Mouse (Mus musculus): ENCODE results near the gene Pde8b. TPM values are rescaled to one million over a fixed set of nuclear protein-coding genes. Genes with fewer than 3 reads are reported as not detected.

Pde8b gene
- polyA plus RNA-seq, 1 experiment from 2014 or later: 0.40 TPM

GRCm38 (mm10) chr13:95034094-95034493, 216.0 kb downstream of the Pde8b start:
- no peak for ATAC-seq (ENCODE audit: low read depth)
- WGBS (ENCODE audit: insufficient replicate concordance): 49% methylated on average over 9 of the region's 9 CpGs
- H3K4me3 ChIP-seq (ENCODE audit: low read depth, low read length): no peak overlapping the region
- H3K4me2 ChIP-seq (ENCODE audit: low read depth, low read length): no peak overlapping the region
- H3K27ac ChIP-seq (ENCODE audit: low read length): no peak overlapping the region
- no peak overlapping the region for H3K9ac ChIP-seq (ENCODE audit: low read depth, low read length)
- H3K9me3 ChIP-seq (replicated peaks; ENCODE audit: control insufficient read depth, low read length): no peaks in the 10 kb centered on the region
- H3K27me3 ChIP-seq (ENCODE audit: control insufficient read depth, insufficient read depth, low read depth, low read length): no peaks in the 10 kb centered on the region
- H3K4me1 ChIP-seq (ENCODE audit: control insufficient read depth, low read depth, low read length): no peaks in the 10 kb centered on the region
- no peaks in the 10 kb centered on the region for H3K36me3 ChIP-seq (ENCODE audit: control insufficient read depth, insufficient read depth)

- no peaks in the 10 kb centered on the region for H3K36me3 ChIP-seq (ENCODE audit: control insufficient read depth, insufficient read depth)
- H3K9me3 ChIP-seq (replicated peaks; ENCODE audit: control insufficient read depth, low read length): no peaks in the 10 kb centered on the region
- no peaks in the 10 kb centered on the region for H3K27me3 ChIP-seq (ENCODE audit: control insufficient read depth, insufficient read depth, low read depth, low read length)
- H3K4me2 ChIP-seq (ENCODE audit: low read depth, low read length): no peak overlapping the region
- H3K27ac ChIP-seq (ENCODE audit: low read length): no peak overlapping the region
- H3K4me3 ChIP-seq (ENCODE audit: low read depth, low read length): no peak overlapping the region
- H3K9ac ChIP-seq (ENCODE audit: low read depth, low read length): no peak overlapping the region
- 63% methylated on average over 6 of the region's 6 CpGs for WGBS (ENCODE audit: insufficient replicate concordance)
- H3K4me1 ChIP-seq (ENCODE audit: control insufficient read depth, low read depth, low read length): no peaks in the 10 kb centered on the region
- no peak for ATAC-seq (ENCODE audit: low read depth)
Measured at GRCm38 (mm10) chr13:95032973-95033372, 217.2 kb downstream of the Pde8b start.

GRCm38 (mm10) chr13:95032127-95032831, 217.9 kb downstream of the Pde8b start:
- ATAC-seq (ENCODE audit: low read depth): no peak
- Histone ChIP-seq H3K27ac (ENCODE audit: low read length) (no peak overlapping the region), H3K4me1 (ENCODE audit: control insufficient read depth, low read depth, low read length) (no peaks in the 10 kb centered on the region), H3K27me3 (ENCODE audit: control insufficient read depth, insufficient read depth, low read depth, low read length) (no peaks in the 10 kb centered on the region), H3K9ac (ENCODE audit: low read depth, low read length) (no peak overlapping the region), H3K4me2 (ENCODE audit: low read depth, low read length) (no peak overlapping the region), H3K36me3 (ENCODE audit: control insufficient read depth, insufficient read depth) (no peaks in the 10 kb centered on the region), H3K4me3 (ENCODE audit: low read depth, low read length) (no peak overlapping the region), H3K9me3 (replicated peaks; ENCODE audit: control insufficient read depth, low read length) (no peaks in the 10 kb centered on the region)
- 67% methylated on average over 17 of the region's 17 CpGs for WGBS (ENCODE audit: insufficient replicate concordance)

DNA sequence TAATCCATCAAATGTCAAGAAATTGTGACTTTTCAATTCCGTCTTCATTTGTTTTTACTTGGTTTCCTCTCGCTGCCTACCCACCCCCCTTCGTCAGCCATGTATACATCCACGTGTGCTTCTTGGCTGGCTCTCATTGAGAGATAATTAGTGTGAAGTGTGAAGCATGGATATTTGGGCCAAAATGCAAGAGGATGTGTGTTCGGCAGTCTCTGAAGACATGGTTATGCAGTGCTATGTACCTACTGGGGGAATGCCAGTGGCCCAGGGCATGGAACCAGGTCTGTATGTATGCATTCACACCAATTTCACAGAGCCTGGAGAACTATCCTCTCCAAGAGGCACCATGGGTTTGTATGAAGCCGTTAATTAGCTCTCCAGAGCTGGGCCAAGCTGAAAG, 219.3 kb downstream of the Pde8b start:
- no peaks in the 10 kb centered on the region for H3K4me1 ChIP-seq (ENCODE audit: control insufficient read depth, low read depth, low read length)
- H3K4me2 ChIP-seq (ENCODE audit: low read depth, low read length): no peak overlapping the region
- H3K9me3 ChIP-seq (replicated peaks; ENCODE audit: control insufficient read depth, low read length): no peaks in the 10 kb centered on the region
- H3K36me3 ChIP-seq (ENCODE audit: control insufficient read depth, insufficient read depth): no peaks in the 10 kb centered on the region
- no peak overlapping the region for H3K9ac ChIP-seq (ENCODE audit: low read depth, low read length)
- WGBS (ENCODE audit: insufficient replicate concordance): 76% methylated on average over 6 of the region's 6 CpGs
- ATAC-seq (ENCODE audit: low read depth): no peak
- no peak overlapping the region for H3K4me3 ChIP-seq (ENCODE audit: low read depth, low read length)
- no peaks in the 10 kb centered on the region for H3K27me3 ChIP-seq (ENCODE audit: control insufficient read depth, insufficient read depth, low read depth, low read length)
- H3K27ac ChIP-seq (ENCODE audit: low read length): no peak overlapping the region

DNA sequence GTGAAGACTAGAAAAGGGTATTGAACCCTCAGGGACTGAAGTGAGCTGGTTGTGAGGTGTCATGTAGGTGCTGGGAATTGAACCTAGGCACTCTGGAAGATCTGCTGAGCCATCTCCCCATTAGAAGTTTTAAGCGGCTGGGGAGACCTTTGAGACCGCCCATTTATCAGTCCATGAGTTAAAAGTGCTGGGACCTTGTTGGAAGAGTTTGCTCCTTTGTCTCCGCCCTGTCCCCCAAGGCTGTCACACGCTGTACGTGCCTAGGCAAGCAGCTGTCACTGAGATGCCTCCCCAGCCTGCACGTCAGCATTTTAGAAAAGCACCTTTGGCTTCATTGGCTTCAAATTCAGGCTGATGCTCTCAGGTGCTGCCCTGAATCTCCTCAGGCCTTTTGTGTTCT, 229.9 kb downstream of the Pde8b start:
- WGBS (ENCODE audit: insufficient replicate concordance): 72% methylated on average over 6 of the region's 6 CpGs
- Histone ChIP-seq H3K27ac (ENCODE audit: low read length) (no peak overlapping the region), H3K9me3 (replicated peaks; ENCODE audit: control insufficient read depth, low read length) (no peaks in the 10 kb centered on the region), H3K9ac (ENCODE audit: low read depth, low read length) (no peak overlapping the region), H3K36me3 (ENCODE audit: control insufficient read depth, insufficient read depth) (no peaks in the 10 kb centered on the region; the same call in 1 of the 2 replicates), H3K4me1 (ENCODE audit: control insufficient read depth, low read depth, low read length) (no peaks in the 10 kb centered on the region), H3K27me3 (ENCODE audit: control insufficient read depth, insufficient read depth, low read depth, low read length) (no peaks in the 10 kb centered on the region), H3K4me3 (ENCODE audit: low read depth, low read length) (no peak overlapping the region), H3K4me2 (ENCODE audit: low read depth, low read length) (no peak overlapping the region)
- no peak for ATAC-seq (ENCODE audit: low read depth)

GRCm38 (mm10) chr13:95019345-95019744, 230.8 kb downstream of the Pde8b start:
- no peak overlapping the region for H3K27ac ChIP-seq (ENCODE audit: low read length)
- H3K4me3 ChIP-seq (ENCODE audit: low read depth, low read length): no peak overlapping the region
- no peak overlapping the region for H3K9ac ChIP-seq (ENCODE audit: low read depth, low read length)
- H3K4me1 ChIP-seq (ENCODE audit: control insufficient read depth, low read depth, low read length): no peaks in the 10 kb centered on the region
- no peaks in the 10 kb centered on the region for H3K9me3 ChIP-seq (replicated peaks; ENCODE audit: control insufficient read depth, low read length)
- WGBS (ENCODE audit: insufficient replicate concordance): 30% methylated on average over 6 of the region's 6 CpGs
- H3K4me2 ChIP-seq (ENCODE audit: low read depth, low read length): no peak overlapping the region
- H3K36me3 ChIP-seq (ENCODE audit: control insufficient read depth, insufficient read depth): no peaks in the 10 kb centered on the region; the same call in 1 of the 2 replicates
- no peaks in the 10 kb centered on the region for H3K27me3 ChIP-seq (ENCODE audit: control insufficient read depth, insufficient read depth, low read depth, low read length)
- ATAC-seq (ENCODE audit: low read depth): no peak

- ATAC-seq (ENCODE audit: low read depth): no peak
- H3K4me2 ChIP-seq (ENCODE audit: low read depth, low read length): no peak overlapping the region
- no peak overlapping the region for H3K9ac ChIP-seq (ENCODE audit: low read depth, low read length)
- no peaks in the 10 kb centered on the region for H3K4me1 ChIP-seq (ENCODE audit: control insufficient read depth, low read depth, low read length)
- H3K4me3 ChIP-seq (ENCODE audit: low read depth, low read length): no peak overlapping the region
- no peaks in the 10 kb centered on the region for H3K27me3 ChIP-seq (ENCODE audit: control insufficient read depth, insufficient read depth, low read depth, low read length)
- H3K9me3 ChIP-seq (replicated peaks; ENCODE audit: control insufficient read depth, low read length): no peaks in the 10 kb centered on the region
- no peaks in the 10 kb centered on the region; the same call in 1 of the 2 replicates for H3K36me3 ChIP-seq (ENCODE audit: control insufficient read depth, insufficient read depth)
- no peak overlapping the region for H3K27ac ChIP-seq (ENCODE audit: low read length)
- WGBS (ENCODE audit: insufficient replicate concordance): 22% methylated on average over 9 of the region's 9 CpGs
Measured at GRCm38 (mm10) chr13:95017916-95018315, 232.2 kb downstream of the Pde8b start.

DNA sequence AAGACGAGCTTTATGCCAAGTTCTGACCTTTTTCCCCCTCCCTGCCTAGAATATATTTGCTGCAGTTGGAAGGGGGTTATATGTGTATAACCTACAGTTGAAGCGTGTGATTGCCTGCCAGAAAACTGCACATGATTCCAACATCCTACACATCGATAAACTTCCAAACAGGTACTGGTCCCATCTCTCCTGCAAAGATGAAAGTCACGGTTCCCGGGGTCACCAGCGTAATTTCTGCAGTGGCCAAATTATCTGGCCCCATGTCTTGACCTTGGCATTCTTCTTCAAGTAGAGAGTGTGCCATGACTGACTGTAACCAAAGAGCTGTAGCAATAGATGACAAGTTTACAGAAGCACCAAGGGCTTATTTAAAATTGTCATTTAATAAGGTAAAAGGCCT, 232.9 kb downstream of the Pde8b start:
- no peak overlapping the region for H3K27ac ChIP-seq (ENCODE audit: low read length)
- no peaks in the 10 kb centered on the region; the same call in 1 of the 2 replicates for H3K36me3 ChIP-seq (ENCODE audit: control insufficient read depth, insufficient read depth)
- no peak overlapping the region for H3K4me2 ChIP-seq (ENCODE audit: low read depth, low read length)
- H3K4me3 ChIP-seq (ENCODE audit: low read depth, low read length): no peak overlapping the region
- H3K9ac ChIP-seq (ENCODE audit: low read depth, low read length): no peak overlapping the region
- H3K27me3 ChIP-seq (ENCODE audit: control insufficient read depth, insufficient read depth, low read depth, low read length): no peaks in the 10 kb centered on the region
- no peaks in the 10 kb centered on the region for H3K4me1 ChIP-seq (ENCODE audit: control insufficient read depth, low read depth, low read length)
- no peak for ATAC-seq (ENCODE audit: low read depth)
- 75% methylated on average over 6 of the region's 6 CpGs for WGBS (ENCODE audit: insufficient replicate concordance)
- no peaks in the 10 kb centered on the region for H3K9me3 ChIP-seq (replicated peaks; ENCODE audit: control insufficient read depth, low read length)

GRCm38 (mm10) chr13:95011546-95012257, 238.4 kb downstream of the Pde8b start:
- no peaks in the 10 kb centered on the region for H3K4me1 ChIP-seq (ENCODE audit: control insufficient read depth, low read depth, low read length)
- H3K9me3 ChIP-seq (replicated peaks; ENCODE audit: control insufficient read depth, low read length): no peaks in the 10 kb centered on the region
- no peaks in the 10 kb centered on the region for H3K36me3 ChIP-seq (ENCODE audit: control insufficient read depth, insufficient read depth)
- no peak overlapping the region for H3K4me3 ChIP-seq (ENCODE audit: low read depth, low read length)
- no peak for ATAC-seq (ENCODE audit: low read depth)
- H3K9ac ChIP-seq (ENCODE audit: low read depth, low read length): no peak overlapping the region
- H3K4me2 ChIP-seq (ENCODE audit: low read depth, low read length): no peak overlapping the region
- no peak overlapping the region for H3K27ac ChIP-seq (ENCODE audit: low read length)
- 72% methylated on average over 7 of the region's 7 CpGs for WGBS (ENCODE audit: insufficient replicate concordance)
- no peaks in the 10 kb centered on the region for H3K27me3 ChIP-seq (ENCODE audit: control insufficient read depth, insufficient read depth, low read depth, low read length)

Data from liver, embryonic 16.5 days (tissue).